Mouse (Mus musculus) CD4-positive naive resting alpha-beta T cell, adult 57 days (primary cell): ENCODE measurements around the gene Vgf. TPM values are rescaled to one million over a fixed set of nuclear protein-coding genes. Genes with fewer than 3 reads are reported as not detected.

ENCODE experiments used
- total RNA-seq: library from RNA; stranded (reverse); gene quantifications from one replicate; pipeline ENCODE4 v1.2.4, GENCODE M21; 2023

The Vgf gene
- not detected for total RNA-seq

DNA sequence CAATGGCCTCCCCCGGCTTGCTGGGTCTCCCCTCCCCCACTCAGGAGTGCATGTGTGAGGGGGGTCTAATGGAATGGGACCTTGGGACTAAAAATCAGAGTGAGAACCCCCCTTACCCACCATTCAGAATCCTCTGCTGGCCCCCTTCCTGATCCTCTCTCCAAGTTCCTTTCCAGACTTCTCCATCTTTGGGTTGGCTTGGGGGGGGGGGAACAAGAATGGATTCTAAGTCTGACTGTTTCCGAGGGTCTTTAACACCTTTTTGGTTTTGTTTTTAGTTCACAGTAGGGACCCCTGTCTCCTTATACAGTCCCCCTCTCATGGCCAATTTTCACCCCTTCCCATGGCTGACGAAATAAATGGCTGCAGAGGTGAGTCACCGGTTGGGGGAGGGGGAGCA is at the start of gene Vgf:
Vgf (plus strand) TSS at position 301 of the 400 bp plus-strand sequence.

DNA sequence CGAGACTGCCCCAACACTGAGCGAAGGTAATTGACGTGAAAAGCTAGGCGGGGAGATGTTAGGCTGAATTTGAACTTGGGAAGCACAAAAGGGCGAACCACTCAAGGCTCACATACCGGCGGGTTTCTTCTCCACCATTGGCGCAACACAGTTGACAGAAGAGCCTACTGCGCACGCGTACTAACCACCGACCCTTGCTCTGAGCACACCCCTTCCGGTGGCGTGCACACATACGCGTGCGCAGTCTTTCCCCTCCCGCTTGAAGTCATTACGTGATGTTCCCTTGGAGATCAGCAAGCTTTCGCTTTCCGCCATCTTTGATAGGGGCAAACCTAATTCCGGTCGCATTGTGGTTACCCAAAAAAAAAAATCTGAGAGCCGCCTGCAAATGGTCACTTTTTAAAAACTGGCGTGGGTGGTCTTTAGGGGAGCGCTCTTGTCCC is 39.5 kb upstream of the Vgf start, which contains the start of gene Plod3:
Plod3 (plus strand) TSS at position 325 of the 443 bp plus-strand sequence.

DNA sequence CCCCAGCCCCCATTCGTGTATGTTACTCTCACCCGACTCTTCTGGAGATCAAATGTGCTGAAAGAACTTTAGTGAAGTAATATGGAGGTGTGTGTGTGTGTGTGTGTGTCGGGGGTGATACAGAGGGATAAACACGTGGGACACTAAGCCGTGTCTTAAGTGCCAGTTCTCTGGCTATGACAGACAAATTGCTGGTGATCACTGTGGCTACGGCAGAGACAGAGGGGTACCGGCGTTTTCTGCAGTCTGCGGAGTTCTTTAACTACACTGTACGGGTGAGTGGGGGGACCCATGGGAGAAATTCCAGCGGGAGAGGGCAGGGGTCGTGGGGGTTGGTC is 38.3 kb upstream of the Vgf start, which contains the start of gene Znhit1:
Znhit1 (minus strand) TSS at position 88 of the 338 bp plus-strand sequence.

DNA sequence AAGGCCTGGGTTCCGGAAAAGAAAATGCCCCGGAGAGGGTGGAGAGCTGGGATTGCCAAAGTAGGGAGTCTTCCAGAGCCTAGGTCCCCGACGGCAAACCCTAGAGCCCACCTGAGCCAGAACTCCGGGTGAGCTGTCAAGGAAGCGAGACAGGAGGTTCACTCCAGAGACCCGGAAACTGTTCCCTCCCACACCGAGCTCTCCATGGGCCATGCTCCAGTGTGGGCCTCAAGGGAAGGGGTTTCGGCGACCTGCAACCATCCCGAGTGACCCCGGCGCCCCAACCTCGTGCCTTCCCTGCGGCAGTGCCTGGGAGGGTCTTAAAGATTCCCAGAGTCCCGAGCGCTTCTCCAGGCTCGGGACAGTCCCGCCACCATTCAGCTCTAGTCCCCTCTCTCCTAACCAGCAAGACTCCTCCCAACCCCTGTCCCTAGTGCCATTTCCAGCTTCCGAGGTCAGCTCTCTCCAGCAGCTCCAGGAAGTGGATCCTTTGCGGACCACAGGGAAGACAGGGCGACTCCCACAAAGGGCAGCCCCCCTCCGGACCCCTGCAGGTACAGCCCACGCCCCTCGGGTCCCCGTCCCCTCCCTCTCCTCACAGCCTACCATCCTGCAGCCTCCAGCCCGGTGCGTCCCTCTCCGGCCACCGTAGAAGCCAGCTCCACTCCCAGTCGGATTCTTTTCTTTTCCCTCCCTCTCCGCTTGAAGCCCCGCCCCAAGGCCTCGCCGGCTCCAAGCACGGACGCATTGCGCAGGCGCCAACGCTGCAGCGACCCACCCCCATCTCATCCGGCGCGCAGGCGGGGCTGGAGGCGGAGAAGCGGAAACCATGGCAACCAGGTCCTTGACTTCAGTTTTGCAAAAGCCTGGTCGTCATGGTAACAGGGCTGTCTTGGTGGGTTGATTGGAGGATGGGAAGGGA is 19.5 kb downstream of the Vgf start, which contains the start of gene Ap1s1:
Ap1s1 (minus strand) TSS at position 734 of the 922 bp plus-strand sequence.

DNA sequence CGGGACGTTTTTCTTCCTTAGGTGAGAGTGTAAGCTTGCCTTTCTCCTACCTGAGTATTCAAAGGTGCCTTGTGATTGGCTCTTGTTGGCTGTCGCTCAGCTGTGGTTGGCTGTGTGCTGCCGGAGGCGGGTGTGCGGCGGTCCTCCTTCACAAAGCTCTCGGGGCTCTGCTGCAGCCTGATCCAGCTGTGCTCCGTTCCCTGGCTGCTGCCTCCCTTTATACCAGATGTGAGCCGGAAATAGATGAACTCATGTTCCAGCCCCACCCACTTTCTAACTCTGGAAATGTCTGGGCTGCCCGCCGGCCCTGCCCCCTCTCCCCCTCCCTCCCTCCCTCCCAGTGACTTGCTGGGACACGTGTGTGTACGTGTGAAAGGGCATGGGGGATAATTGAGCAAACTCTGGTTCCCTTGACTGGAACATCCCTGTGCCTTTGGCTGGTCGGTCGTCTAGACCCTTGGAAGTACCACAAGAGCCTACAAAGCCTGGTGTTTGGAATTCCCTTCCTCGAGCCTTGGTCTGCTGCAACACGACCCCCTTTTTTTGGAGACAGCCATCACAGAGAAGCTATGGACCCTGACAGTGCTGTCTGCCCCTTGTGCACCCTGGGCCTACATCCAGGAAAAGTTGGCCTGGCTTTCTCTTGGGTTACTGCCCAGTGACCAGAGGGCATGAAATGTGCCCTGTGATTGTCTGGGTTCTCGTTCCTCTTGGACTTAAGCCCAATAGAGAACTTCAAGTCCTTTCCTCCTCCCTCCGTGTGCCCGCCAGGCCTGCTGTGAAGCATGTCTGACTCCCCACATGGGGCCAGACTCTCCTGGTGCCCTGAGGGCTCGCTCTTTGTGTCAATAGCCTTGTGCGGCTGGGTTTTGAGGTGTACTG is 46.1 kb downstream of the Vgf start, which contains the start of gene Serpine1:
Serpine1 (minus strand) TSS at position 190 of the 882 bp plus-strand sequence.

Other genes starting within 250 kb of the Vgf start
- not detected for gene Col26a1, start 143.2 kb upstream of the Vgf start, total RNA-seq
- gene Ift22, start 118.2 kb upstream of the Vgf start, total RNA-seq = 0.92 TPM
- gene Fis1, start 73.1 kb upstream of the Vgf start, total RNA-seq = 120 TPM
- gene Cldn15, start 59.8 kb upstream of the Vgf start, total RNA-seq = 2.0 TPM
- gene Plod3, start 39.4 kb upstream of the Vgf start, total RNA-seq = 12.5 TPM
- gene Znhit1, start 38.4 kb upstream of the Vgf start, total RNA-seq = 21.4 TPM
- gene Ap1s1, start 19.7 kb downstream of the Vgf start, total RNA-seq = 27.0 TPM
- gene Serpine1, start 45.9 kb downstream of the Vgf start, total RNA-seq = 0.30 TPM
- gene Trim56, start 89.8 kb downstream of the Vgf start, total RNA-seq = 93.5 TPM
- gene Muc3, start 122.9 kb downstream of the Vgf start, total RNA-seq = not detected
- gene Muc3a, start 186.0 kb downstream of the Vgf start, total RNA-seq = 18.4 TPM